Mouse (Mus musculus): ENCODE data around the gene Gabre.

Gabre gene

GRCm38 (mm10) chrX:72274659-72275371, at the start of gene Gabre:
Gabre (minus strand) TSS chrX:72274803.
- peak; percentile 23 to 71 for DNase-seq (ENCODE audit: low spot score in 2 of 2)

GRCm38 (mm10) chrX:72297812-72298211, 23.2 kb upstream of the Gabre start:
- no peak for DNase-seq (ENCODE audit: low spot score in 2 of 2)

- DNase-seq (ENCODE audit: low spot score in 2 of 2) = no peak
Observed at GRCm38 (mm10) chrX:72275372-72275663, 715 bp upstream of the Gabre start.

GRCm38 (mm10) chrX:72273966-72274658, 491 bp downstream of the Gabre start:
- no peak for DNase-seq (ENCODE audit: low spot score in 2 of 2)

- peak in 1 of 2 experiments; percentile 61 for DNase-seq (ENCODE audit: low spot score in 2 of 2)
Observed at GRCm38 (mm10) chrX:72270637-72271036, 4.0 kb downstream of the Gabre start.

GRCm38 (mm10) chrX:72221717-72222116, 52.9 kb downstream of the Gabre start, which contains the start of gene Magea4:
Magea4 (plus strand) TSS chrX:72222017.
- no peak for DNase-seq (ENCODE audit: low spot score in 2 of 2)

All from urinary bladder, postnatal 4 days (tissue).